Mouse (Mus musculus): ENCODE results near the gene Mat2a. TPM values are rescaled to one million over a fixed set of nuclear protein-coding genes. Genes with fewer than 3 reads are reported as not detected.
A peak's percentile ranks its signal among the peaks of the same experiment; 100 is the strongest.
"Not testable (repeated sequence)": the region's sequence is repeated elsewhere in the genome, so short reads cannot be mapped to it uniquely, and the experiment has no call there.

The Mat2a gene
- polyA plus RNA-seq (2015; fragmentation: Nextera tagmentation; extraction: Ambion mirVana) = 361 and 377 TPM in 2 replicates

DNA sequence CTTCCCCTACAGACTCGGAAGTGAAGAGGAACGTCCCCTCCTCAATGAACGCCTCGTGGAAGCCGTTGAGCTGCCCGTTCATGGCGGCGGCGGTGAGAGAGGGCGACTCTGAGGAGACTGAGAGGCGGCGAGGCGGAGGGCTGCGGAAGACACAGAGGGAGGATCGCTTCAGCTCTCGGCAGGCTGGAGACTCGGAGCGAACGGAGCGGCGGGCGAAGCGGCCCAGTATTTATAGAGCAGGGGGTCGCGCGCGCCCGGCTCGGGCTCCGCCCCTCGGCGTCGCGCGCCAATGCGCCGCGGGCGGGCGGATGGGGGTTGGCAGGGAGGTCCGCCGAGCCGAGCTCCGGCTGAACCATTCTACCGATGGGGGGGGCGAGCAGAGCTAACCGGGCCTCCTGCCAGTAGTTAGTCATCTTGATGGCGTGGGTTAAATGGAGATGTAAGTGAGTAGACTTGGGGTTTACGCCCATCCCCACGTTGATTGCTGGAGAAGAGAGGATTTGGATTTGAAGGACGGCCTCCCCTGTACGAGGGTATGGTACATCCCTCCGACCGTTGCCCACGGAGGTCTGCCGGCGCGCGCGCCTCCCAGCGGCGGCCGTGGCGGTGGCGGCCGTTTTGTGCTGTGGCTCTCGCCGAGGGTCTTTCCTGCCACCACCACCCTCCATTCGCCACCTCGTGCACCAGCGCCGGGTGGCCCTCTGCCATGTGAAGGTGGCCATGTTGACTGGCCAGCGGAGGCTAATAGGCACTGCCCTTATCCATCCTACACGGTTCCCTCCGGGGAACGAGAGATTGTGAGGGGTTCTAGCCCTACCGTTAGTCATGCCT lies at the start of gene Mat2a:
Mat2a (minus strand) TSS at position 204 of the 831 bp plus-strand sequence.
- peak within 1 kb of the TSS; percentile 99 for H3K27ac ChIP-seq
- H3K4me3 ChIP-seq = peak within 1 kb of the TSS; percentile 88
- peak within 1 kb of the TSS; percentile 83 for H3K4me2 ChIP-seq
- WGBS = under 1% methylated on average over 77 of the region's 77 CpGs
- H3K9ac ChIP-seq = peak within 1 kb of the TSS; percentile 100
- H3K4me1 ChIP-seq = peaks cover 37% of the 10 kb centered on the region
- peaks cover 24% of the 10 kb centered on the region for H3K36me3 ChIP-seq
- ATAC-seq (ENCODE audit: insufficient number of reproducible peaks, insufficient read depth, low FRiP score, low TSS enrichment, low read depth) = peak; percentile 85
- H3K9me3 ChIP-seq = no peaks in the 10 kb centered on the region
- no peaks in the 10 kb centered on the region for H3K27me3 ChIP-seq

DNA sequence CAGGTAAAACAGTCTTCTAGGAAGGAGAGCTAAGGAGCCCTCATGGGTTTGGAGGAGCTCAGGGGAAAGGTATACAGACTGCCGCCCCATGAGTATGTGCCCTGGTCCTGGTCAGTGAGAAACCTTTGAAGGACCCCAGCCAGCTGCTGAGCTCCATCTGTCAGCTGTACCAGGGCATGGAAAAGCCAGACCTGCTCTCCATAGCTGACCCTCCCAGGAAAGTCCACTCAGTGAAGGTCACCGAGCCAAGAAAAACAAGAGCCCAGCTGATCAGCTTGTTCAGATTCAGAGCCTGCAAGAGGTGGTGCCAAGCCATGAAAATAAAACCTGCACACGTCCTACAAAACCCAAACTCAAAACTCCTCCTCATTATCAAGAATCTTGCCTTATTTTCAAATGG lies 49.5 kb upstream of the Mat2a start:
- no peak overlapping the region for H3K4me2 ChIP-seq
- no peak overlapping the region for H3K4me3 ChIP-seq
- no peaks in the 10 kb centered on the region for H3K27me3 ChIP-seq
- WGBS = 52% methylated on average over 3 of the region's 3 CpGs
- no peak overlapping the region for H3K9ac ChIP-seq
- ATAC-seq (ENCODE audit: insufficient number of reproducible peaks, insufficient read depth, low FRiP score, low TSS enrichment, low read depth) = no peak
- peaks cover 5% of the 10 kb centered on the region; the same call in 1 of the 2 replicates for H3K4me1 ChIP-seq
- H3K36me3 ChIP-seq = no peaks in the 10 kb centered on the region
- H3K27ac ChIP-seq = no peak overlapping the region
- H3K9me3 ChIP-seq = no peaks in the 10 kb centered on the region

GRCm38 (mm10) chr6:72487282-72487681 lies 47.9 kb upstream of the Mat2a start:
- no peaks in the 10 kb centered on the region for H3K27me3 ChIP-seq
- H3K36me3 ChIP-seq = no peaks in the 10 kb centered on the region
- H3K4me2 ChIP-seq = no peak overlapping the region
- WGBS = 64% methylated on average over 3 of the region's 3 CpGs
- no peaks in the 10 kb centered on the region for H3K9me3 ChIP-seq
- 0 out of 2 replicates have a peak, but pooled peaks cover 5% of the 10 kb centered on the region for H3K4me1 ChIP-seq
- H3K27ac ChIP-seq = no peak overlapping the region
- ATAC-seq (ENCODE audit: insufficient number of reproducible peaks, insufficient read depth, low FRiP score, low TSS enrichment, low read depth) = no peak
- H3K4me3 ChIP-seq = no peak overlapping the region
- H3K9ac ChIP-seq = no peak overlapping the region; the same call in 1 of the 2 replicates

DNA sequence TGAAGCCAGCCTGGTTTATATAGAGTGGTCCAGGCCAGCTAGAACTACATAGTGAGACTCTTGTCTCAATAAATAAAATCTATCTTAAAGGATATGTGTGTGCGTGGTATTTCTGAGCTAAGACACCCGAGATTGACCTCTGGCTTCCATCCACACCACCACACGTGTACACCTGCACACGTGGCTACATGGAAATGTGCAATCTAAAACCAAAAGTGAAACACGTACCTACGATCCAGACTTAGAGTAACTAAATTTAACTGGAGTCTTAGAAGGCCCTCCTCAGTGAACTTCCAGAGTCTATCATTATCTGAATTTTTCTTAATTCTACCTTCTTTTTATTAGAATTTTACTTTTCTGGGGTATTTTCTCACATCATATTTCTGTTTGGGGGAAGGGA lies 46.9 kb upstream of the Mat2a start:
- H3K4me3 ChIP-seq = no peak overlapping the region
- no peaks in the 10 kb centered on the region for H3K36me3 ChIP-seq
- H3K4me2 ChIP-seq = no peak overlapping the region
- ATAC-seq (ENCODE audit: insufficient number of reproducible peaks, insufficient read depth, low FRiP score, low TSS enrichment, low read depth) = no peak
- H3K27me3 ChIP-seq = no peaks in the 10 kb centered on the region
- no peak overlapping the region for H3K27ac ChIP-seq
- no peak overlapping the region for H3K9ac ChIP-seq
- WGBS = 87% methylated on average over 6 of the region's 6 CpGs
- H3K9me3 ChIP-seq = no peaks in the 10 kb centered on the region
- H3K4me1 ChIP-seq = 0 out of 2 replicates have a peak, but pooled peaks cover 5% of the 10 kb centered on the region

GRCm38 (mm10) chr6:72484887-72485286 lies 45.5 kb upstream of the Mat2a start:
- ATAC-seq (ENCODE audit: insufficient number of reproducible peaks, insufficient read depth, low FRiP score, low TSS enrichment, low read depth) = no peak
- no peaks in the 10 kb centered on the region for H3K27me3 ChIP-seq
- H3K4me1 ChIP-seq = 0 out of 2 replicates have a peak, but pooled peaks cover 5% of the 10 kb centered on the region
- 0 out of 2 replicates have a peak, but pooled peaks cover 3% of the 10 kb centered on the region for H3K9me3 ChIP-seq
- H3K36me3 ChIP-seq = no peaks in the 10 kb centered on the region
- no peak overlapping the region for H3K27ac ChIP-seq
- H3K4me2 ChIP-seq = no peak overlapping the region
- no peak overlapping the region for H3K9ac ChIP-seq
- WGBS = 66% methylated on average over 4 of the region's 4 CpGs
- H3K4me3 ChIP-seq = no peak overlapping the region

DNA sequence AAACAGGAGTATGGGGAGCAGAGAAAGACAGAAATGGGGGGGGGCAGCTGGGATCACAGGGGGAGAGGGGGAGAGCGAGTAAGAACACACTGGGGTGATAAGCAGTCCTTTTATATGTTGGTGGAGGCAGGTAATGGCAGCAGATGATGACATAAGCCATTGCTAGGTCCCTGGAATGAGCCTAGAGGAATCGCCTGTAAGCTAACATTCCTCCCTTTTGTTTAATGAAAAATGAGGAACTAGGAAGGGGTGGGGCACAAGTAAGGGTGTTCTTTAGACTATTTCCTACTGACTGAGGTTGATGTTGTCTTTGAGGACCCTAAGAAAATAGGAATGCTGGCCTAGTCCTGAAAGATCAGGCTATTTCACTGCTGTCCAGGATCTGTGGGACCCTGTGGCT lies 42.8 kb upstream of the Mat2a start:
- no peak overlapping the region for H3K9ac ChIP-seq
- no peak for ATAC-seq (ENCODE audit: insufficient number of reproducible peaks, insufficient read depth, low FRiP score, low TSS enrichment, low read depth)
- 70% methylated on average over 2 of the region's 2 CpGs for WGBS
- H3K9me3 ChIP-seq = 0 out of 2 replicates have a peak, but pooled peaks cover 3% of the 10 kb centered on the region
- H3K4me1 ChIP-seq = no peaks in the 10 kb centered on the region
- H3K27ac ChIP-seq = no peak overlapping the region
- H3K4me3 ChIP-seq = no peak overlapping the region
- H3K4me2 ChIP-seq = no peak overlapping the region
- H3K36me3 ChIP-seq = no peaks in the 10 kb centered on the region
- no peaks in the 10 kb centered on the region for H3K27me3 ChIP-seq

DNA sequence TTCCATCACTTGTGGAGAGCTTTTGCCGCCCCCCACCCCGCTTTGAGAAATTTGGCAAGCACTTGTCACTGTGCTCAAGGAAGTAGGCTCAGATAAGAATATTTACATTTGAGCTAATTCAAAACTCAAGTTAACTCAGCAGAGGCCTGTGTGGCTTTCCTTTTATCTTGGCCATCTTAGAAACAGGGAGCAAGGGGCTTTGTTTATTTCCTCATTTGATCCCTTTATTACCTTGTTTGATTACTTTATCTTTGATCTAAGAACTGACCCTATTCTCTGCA lies 41.0 kb upstream of the Mat2a start:
- H3K27me3 ChIP-seq = no peaks in the 10 kb centered on the region
- H3K4me3 ChIP-seq = no peak overlapping the region
- no peak overlapping the region for H3K9ac ChIP-seq
- WGBS = 89% methylated on average over 2 of the region's 2 CpGs
- no peak overlapping the region for H3K4me2 ChIP-seq
- H3K27ac ChIP-seq = no peak overlapping the region
- H3K36me3 ChIP-seq = no peaks in the 10 kb centered on the region
- ATAC-seq (ENCODE audit: insufficient number of reproducible peaks, insufficient read depth, low FRiP score, low TSS enrichment, low read depth) = no peak
- no peaks in the 10 kb centered on the region for H3K4me1 ChIP-seq
- H3K9me3 ChIP-seq = 0 out of 2 replicates have a peak, but pooled peaks cover 3% of the 10 kb centered on the region

DNA sequence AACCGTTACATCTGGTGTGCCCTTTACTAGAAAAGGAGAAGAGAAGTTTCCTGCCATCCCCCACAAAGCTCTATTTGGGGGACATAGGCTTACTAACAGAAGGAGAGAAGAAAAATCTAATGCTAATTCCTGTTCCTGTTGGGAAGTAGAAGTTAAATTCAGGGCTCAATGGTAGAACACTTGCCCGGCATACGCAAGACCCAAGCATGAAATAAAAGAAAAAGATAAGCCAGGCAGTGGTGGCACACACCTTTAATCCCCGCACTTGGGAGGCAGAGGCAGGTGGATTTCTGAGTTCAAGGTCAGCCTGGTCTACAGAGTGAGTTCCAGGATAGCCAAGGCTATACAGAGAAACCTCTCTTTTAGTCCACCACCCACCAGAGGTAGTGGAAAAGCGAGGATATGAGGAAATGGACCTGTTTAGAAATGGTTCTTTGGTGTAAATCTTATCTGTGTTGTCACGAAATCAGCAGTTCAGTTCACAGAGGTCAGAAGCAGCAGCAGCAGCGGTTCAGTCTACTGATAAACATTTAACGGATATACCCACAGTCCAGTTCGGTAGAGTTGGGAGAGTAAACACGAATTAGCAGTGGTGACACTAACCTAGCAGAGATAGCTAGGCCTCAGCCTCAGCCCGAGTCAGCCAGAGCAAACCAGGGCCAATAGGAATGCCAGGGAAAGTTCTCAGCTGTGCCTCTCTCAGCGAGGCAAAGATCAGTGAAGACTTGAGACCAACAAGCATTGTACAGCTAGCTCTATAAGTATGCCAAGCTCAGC lies 40.5 kb upstream of the Mat2a start:
- no peak overlapping the region for H3K4me2 ChIP-seq
- no peaks in the 10 kb centered on the region for H3K4me1 ChIP-seq
- H3K9me3 ChIP-seq = 0 out of 2 replicates have a peak, but pooled peaks cover 3% of the 10 kb centered on the region
- H3K9ac ChIP-seq = no peak overlapping the region
- H3K36me3 ChIP-seq = no peaks in the 10 kb centered on the region
- H3K27ac ChIP-seq = no peak overlapping the region
- WGBS = 88% methylated on average over 12 of the region's 12 CpGs
- H3K4me3 ChIP-seq = no peak overlapping the region
- no peak for ATAC-seq (ENCODE audit: insufficient number of reproducible peaks, insufficient read depth, low FRiP score, low TSS enrichment, low read depth)
- H3K27me3 ChIP-seq = no peaks in the 10 kb centered on the region

DNA sequence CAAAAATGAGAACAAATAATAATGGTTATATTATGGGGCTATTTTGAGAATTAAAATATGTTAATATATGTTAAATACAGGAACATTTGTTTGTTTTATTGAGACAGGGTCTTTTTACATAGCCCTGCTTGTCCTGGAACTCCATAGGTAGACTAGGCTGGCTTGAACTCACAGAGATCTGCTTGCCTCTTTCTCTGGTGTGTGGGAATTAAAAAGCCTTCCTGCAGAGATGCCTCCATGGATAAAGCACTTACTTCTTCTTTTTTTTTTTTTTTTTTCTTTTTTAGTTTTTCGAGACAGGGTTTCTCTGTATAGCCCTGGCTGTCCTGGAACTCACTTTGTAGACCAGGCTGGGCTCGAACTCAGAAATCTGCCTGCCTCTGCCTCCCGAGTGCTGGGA lies 39.3 kb upstream of the Mat2a start:
- not testable (repeated sequence) for H3K27ac ChIP-seq; H3K4me3 ChIP-seq; H3K36me3 ChIP-seq; H3K27me3 ChIP-seq; H3K4me1 ChIP-seq; ATAC-seq (ENCODE audit: insufficient number of reproducible peaks, insufficient read depth, low FRiP score, low TSS enrichment, low read depth); H3K9me3 ChIP-seq; H3K4me2 ChIP-seq; H3K9ac ChIP-seq
- 81% methylated on average over 3 of the region's 3 CpGs for WGBS

DNA sequence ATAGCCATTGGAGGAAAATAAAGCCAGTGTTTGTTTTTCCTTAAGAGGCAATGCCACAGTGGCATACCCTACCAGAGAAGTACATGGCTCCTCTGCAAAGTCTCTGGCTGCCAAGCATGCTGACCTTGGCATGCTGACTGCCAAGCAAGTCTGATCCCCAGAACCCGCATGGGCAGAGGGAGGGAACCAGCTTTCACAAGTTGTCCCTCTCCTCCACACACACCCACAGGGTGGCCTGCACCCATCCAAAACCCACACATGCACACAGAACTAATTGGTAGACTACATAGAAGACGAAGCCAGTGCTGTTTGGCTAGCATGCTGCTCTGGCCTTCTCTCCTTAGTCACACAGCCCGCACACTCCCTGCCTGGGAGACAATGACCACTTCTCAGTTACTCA lies 38.3 kb upstream of the Mat2a start:
- Histone ChIP-seq H3K27me3 (no peaks in the 10 kb centered on the region), H3K4me2 (no peak overlapping the region), H3K4me3 (no peak overlapping the region), H3K36me3 (no peaks in the 10 kb centered on the region), H3K9me3 (0 out of 2 replicates have a peak, but pooled peaks cover 3% of the 10 kb centered on the region), H3K9ac (no peak overlapping the region), H3K27ac (no peak overlapping the region), H3K4me1 (peaks cover 9% of the 10 kb centered on the region)
- ATAC-seq (ENCODE audit: insufficient number of reproducible peaks, insufficient read depth, low FRiP score, low TSS enrichment, low read depth) = no peak
- whole genome bisulfite sequencing = 89% methylated on average over 3 of the region's 3 CpGs

DNA sequence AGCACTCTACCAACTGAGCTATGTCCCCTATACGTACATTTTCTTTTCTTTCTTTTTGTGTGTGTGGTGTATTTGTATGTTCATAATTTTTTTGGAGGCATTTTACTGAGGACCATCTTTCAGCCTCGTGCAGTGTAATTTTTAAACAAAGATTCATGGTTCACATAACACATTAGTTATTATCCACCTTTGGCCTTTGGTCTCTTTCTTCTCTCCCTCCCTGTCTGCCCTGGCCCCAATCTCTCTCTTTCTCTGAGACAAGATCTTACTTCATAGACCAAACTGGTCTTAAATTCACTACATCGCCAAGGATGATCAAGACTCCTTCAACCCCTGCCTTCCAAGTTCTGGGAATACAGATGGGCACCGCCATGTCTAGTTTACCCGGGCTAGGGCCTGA lies 37.5 kb upstream of the Mat2a start:
- ATAC-seq (ENCODE audit: insufficient number of reproducible peaks, insufficient read depth, low FRiP score, low TSS enrichment, low read depth) = no peak
- Histone ChIP-seq H3K36me3 (no peaks in the 10 kb centered on the region), H3K4me1 (peaks cover 9% of the 10 kb centered on the region), H3K27me3 (no peaks in the 10 kb centered on the region), H3K9me3 (0 out of 2 replicates have a peak, but pooled peaks cover 3% of the 10 kb centered on the region), H3K4me2 (no peak overlapping the region), H3K27ac (no peak overlapping the region), H3K4me3 (no peak overlapping the region), H3K9ac (no peak overlapping the region)
- 90% methylated on average over 5 of the region's 5 CpGs for WGBS

Data from embryonic facial prominence, embryonic 13.5 days (tissue).